Comparison of ENCODE assay signal across 8 mouse cellular contexts in genomic region chr7:80191455-80191854, GRCm38 (mm10). TPM values are rescaled to one million over a fixed set of nuclear protein-coding genes. Genes with fewer than 3 reads are reported as not detected.
DNase-seq lines count a peak whose midpoint lies in the region; ATAC-seq lines count a peak whose summit lies in the region.

No protein-coding gene starts in this region.

- 43% methylated on average over 5 of the region's 5 CpGs for WGBS in hindbrain, embryonic 16.5 days
- 20% methylated on average over 5 of the region's 5 CpGs for WGBS in liver, embryonic 13.5 days (ENCODE audit: insufficient replicate concordance)
- WGBS in neural tube, embryonic 15.5 days = 46% methylated on average over 5 of the region's 5 CpGs

- H3K4me3 ChIP-seq in hindbrain, embryonic 16.5 days (ENCODE audit: low read length) = no peak overlapping the region
- H3K4me3 ChIP-seq in liver, embryonic 13.5 days (replicated peaks) = no peak overlapping the region
- no peak overlapping the region for H3K4me3 ChIP-seq in neural tube, embryonic 15.5 days (replicated peaks)

- H3K9me3 ChIP-seq in hindbrain, embryonic 16.5 days (ENCODE audit: control insufficient read depth, low read length) = no peaks in the 10 kb centered on the region
- H3K9me3 ChIP-seq in liver, embryonic 13.5 days (replicated peaks) = no peaks in the 10 kb centered on the region
- no peaks in the 10 kb centered on the region for H3K9me3 ChIP-seq in neural tube, embryonic 15.5 days (replicated peaks)

- no peak overlapping the region for H3K9ac ChIP-seq in hindbrain, embryonic 16.5 days (ENCODE audit: low read depth, low read length)
- H3K9ac ChIP-seq in liver, embryonic 13.5 days = peak overlapping the region; percentile 75
- H3K9ac ChIP-seq in neural tube, embryonic 15.5 days (replicated peaks) = no peak overlapping the region

- no peaks in the 10 kb centered on the region for H3K36me3 ChIP-seq in hindbrain, embryonic 16.5 days (ENCODE audit: control insufficient read depth, insufficient read depth, low read length)
- no peaks in the 10 kb centered on the region for H3K36me3 ChIP-seq in liver, embryonic 13.5 days
- no peaks in the 10 kb centered on the region for H3K36me3 ChIP-seq in neural tube, embryonic 15.5 days

- ATAC-seq in common myeloid progenitor, adult 5-6 weeks (replicated peaks; ENCODE audit: low read depth, poor library complexity, severe bottlenecking) = peak; percentile 71
- no peak for ATAC-seq in hindbrain, embryonic 16.5 days
- peak; percentile 37 for ATAC-seq in liver, embryonic 13.5 days (ENCODE audit: low read depth)
- ATAC-seq in neural tube, embryonic 15.5 days (ENCODE audit: low FRiP score) = no peak

- H3K27ac ChIP-seq in hindbrain, embryonic 16.5 days (ENCODE audit: low read depth, low read length) = peak overlapping the region; percentile 74
- H3K27ac ChIP-seq in liver, embryonic 13.5 days = peak overlapping the region; percentile 100
- peak overlapping the region; percentile 82 for H3K27ac ChIP-seq in neural tube, embryonic 15.5 days (replicated peaks)

- no peaks in the 10 kb centered on the region for H3K27me3 ChIP-seq in hindbrain, embryonic 16.5 days (replicated peaks; ENCODE audit: control insufficient read depth, insufficient read depth, low read length)
- H3K27me3 ChIP-seq in liver, embryonic 13.5 days = peaks cover 6% of the 10 kb centered on the region; the same call in 1 of the 2 replicates
- no peaks in the 10 kb centered on the region for H3K27me3 ChIP-seq in neural tube, embryonic 15.5 days (replicated peaks)

- H3K4me1 ChIP-seq in hindbrain, embryonic 16.5 days (ENCODE audit: control insufficient read depth, insufficient read depth, low read depth, low read length) = peaks cover 38% of the 10 kb centered on the region
- peaks cover 100% of the 10 kb centered on the region for H3K4me1 ChIP-seq in liver, embryonic 13.5 days (replicated peaks)
- peaks cover 75% of the 10 kb centered on the region for H3K4me1 ChIP-seq in neural tube, embryonic 15.5 days

- DNase-seq in embryo, embryonic 10.5 days (ENCODE audit: low spot score) = peak; percentile 33
- no peak for DNase-seq in embryo, embryonic 10 days (ENCODE audit: low spot score)
- peak; percentile 45 for DNase-seq in liver, embryonic 13.5 days
- peak; percentile 76 to 80 for DNase-seq in urinary bladder, postnatal 4 days (ENCODE audit: low spot score in 2 of 2)
- DNase-seq in cerebellum, postnatal 14 days = no peak

- no peak overlapping the region for H3K4me2 ChIP-seq in hindbrain, embryonic 16.5 days (ENCODE audit: low read length)
- peak overlapping the region; percentile 77 for H3K4me2 ChIP-seq in liver, embryonic 13.5 days
- H3K4me2 ChIP-seq in neural tube, embryonic 15.5 days = no peak overlapping the region

RNA-seq across cellular contexts. Expression of gene Sema4b, which starts 4.8 kb away (rescaled TPM):
- 4.8 and 6.3 TPM in 2 replicates for total RNA-seq in common myeloid progenitor, adult 5-6 weeks (2017)
- polyA plus RNA-seq in hindbrain, embryonic 16.5 days (2015; fragmentation: Nextera tagmentation; extraction: Ambion mirVana) = 21.1 and 24.3 TPM in 2 replicates
- polyA plus RNA-seq in liver, embryonic 13.5 days (2015; fragmentation: Nextera tagmentation; extraction: Ambion mirVana) = 13.1 and 14.1 TPM in 2 replicates
- 22.7 and 25.8 TPM in 2 replicates for polyA plus RNA-seq in neural tube, embryonic 15.5 days (2015; fragmentation: Nextera tagmentation; extraction: Ambion mirVana)

RNA-seq across cellular contexts. Expression of gene Cib1, which starts 41.2 kb away (rescaled TPM):
- total RNA-seq in common myeloid progenitor, adult 5-6 weeks (2017) = 35.9 and 42.2 TPM in 2 replicates
- 42.4 and 42.6 TPM in 2 replicates for polyA plus RNA-seq in hindbrain, embryonic 16.5 days (2015; fragmentation: Nextera tagmentation; extraction: Ambion mirVana)
- polyA plus RNA-seq in liver, embryonic 13.5 days (2015; fragmentation: Nextera tagmentation; extraction: Ambion mirVana) = 91.0 and 102 TPM in 2 replicates
- 32.2 and 59.5 TPM in 2 replicates for polyA plus RNA-seq in neural tube, embryonic 15.5 days (2015; fragmentation: Nextera tagmentation; extraction: Ambion mirVana)

RNA-seq across cellular contexts. Expression of gene Gdpgp1, which starts 41.2 kb away (rescaled TPM):
- 0.97 and 2.2 TPM in 2 replicates for total RNA-seq in common myeloid progenitor, adult 5-6 weeks (2017)
- 4.5 and 4.9 TPM in 2 replicates for polyA plus RNA-seq in hindbrain, embryonic 16.5 days (2015; fragmentation: Nextera tagmentation; extraction: Ambion mirVana)
- polyA plus RNA-seq in liver, embryonic 13.5 days (2015; fragmentation: Nextera tagmentation; extraction: Ambion mirVana) = 2.4 and 3.0 TPM in 2 replicates
- 4.6 and 5.5 TPM in 2 replicates for polyA plus RNA-seq in neural tube, embryonic 15.5 days (2015; fragmentation: Nextera tagmentation; extraction: Ambion mirVana)

RNA-seq across cellular contexts. Expression of gene Ttll13, which starts 54.7 kb away (rescaled TPM):
- 0.29 TPM in 1 of 2 replicates, not detected in the other for total RNA-seq in common myeloid progenitor, adult 5-6 weeks (2017)
- polyA plus RNA-seq in hindbrain, embryonic 16.5 days (2015; fragmentation: Nextera tagmentation; extraction: Ambion mirVana) = 3.3 TPM in 2 replicates
- polyA plus RNA-seq in liver, embryonic 13.5 days (2015; fragmentation: Nextera tagmentation; extraction: Ambion mirVana) = 0.23 and 0.72 TPM in 2 replicates
- 2.0 and 2.4 TPM in 2 replicates for polyA plus RNA-seq in neural tube, embryonic 15.5 days (2015; fragmentation: Nextera tagmentation; extraction: Ambion mirVana)

Comparison
In these comparisons a context has a peak if more than half of its experiments do, and no peak if none do; other contexts are left out.
1. DNase-seq: peak in embryo, embryonic 10.5 days (single experiment), liver, embryonic 13.5 days (single experiment) and urinary bladder, postnatal 4 days (2 of 2); none in embryo, embryonic 10 days (single experiment) and cerebellum, postnatal 14 days (0 of 2).
2. ATAC-seq: peak in common myeloid progenitor, adult 5-6 weeks (single experiment) and liver, embryonic 13.5 days (single experiment); none in hindbrain, embryonic 16.5 days (single experiment) and neural tube, embryonic 15.5 days (single experiment).
3. Peak in every context shown above with its lines, with median percentiles within 50 percentile points of each other: H3K27ac ChIP-seq.